Mouse (Mus musculus): ENCODE measurements at regions not wholly inside any gene's neighbourhood (a gene's known extent, or its start where the extent isn't known, plus 50 kb on each side); places are given as distances from the start of the nearest gene placed in this dataset.

GRCm38 (mm10) chr1:154995778-154996390, 103.6 kb downstream of the Ier5 start:
- DNase-seq (ENCODE audit: low spot score): no peak

- DNase-seq (ENCODE audit: low spot score): no peak
These were observed 105.2 kb downstream of the Ier5 start for GRCm38 (mm10) chr1:154993927-154994856.

- no peak for DNase-seq (ENCODE audit: low spot score)
These were observed 99.0 kb upstream of the Cacna1e start for GRCm38 (mm10) chr1:154983325-154983724.

GRCm38 (mm10) chr1:154982836-154983235, 98.5 kb upstream of the Cacna1e start:
- no peak for DNase-seq (ENCODE audit: low spot score)

- DNase-seq (ENCODE audit: low spot score): no peak
These were observed 97.4 kb upstream of the Cacna1e start for GRCm38 (mm10) chr1:154981687-154982086.

GRCm38 (mm10) chr1:154975732-154976131, 91.4 kb upstream of the Cacna1e start:
- DNase-seq (ENCODE audit: low spot score): no peak

GRCm38 (mm10) chr1:154961271-154961670, 77.0 kb upstream of the Cacna1e start:
- no peak for DNase-seq (ENCODE audit: low spot score)

- no peak for DNase-seq (ENCODE audit: low spot score)
These were observed 72.3 kb upstream of the Cacna1e start for GRCm38 (mm10) chr1:154956625-154957031.

- no peak for DNase-seq (ENCODE audit: low spot score)
These were observed 68.4 kb upstream of the Cacna1e start for GRCm38 (mm10) chr1:154952679-154953078.
